Mouse (Mus musculus) heart, postnatal 0 days (tissue): Measurements from ENCODE around the gene Col28a1. TPM values are rescaled to one million over a fixed set of nuclear protein-coding genes. Genes with fewer than 3 reads are reported as not detected.

Experiments
- ATAC-seq: fragments of 200-750 bp; cut with Nextera tagmentation; 2 replicates; pipeline ENCODE4 v1.8.0; 2017; ENCODE audit warnings: low read depth, moderate number of reproducible peaks, moderate library complexity; ENCODE audit not compliant: insufficient read depth
- DNase-seq: peaks from one replicate; pipeline ENCODE4 v3.0.0-alpha.2; 2016; ENCODE audit warnings: low spot score
- H3K27ac ChIP-seq: fragments of 300-500 bp; sonication (generic); 2 replicates; pipeline ENCODE4 v1.5.1; 2014; ENCODE audit warnings: low read depth, mild to moderate bottlenecking
- H3K27me3 ChIP-seq: fragments of 300-500 bp; sonication (generic); 2 replicates; pipeline ENCODE4 v1.6.1; 2014; ENCODE audit warnings: low read length, mixed read lengths; ENCODE audit not compliant: control insufficient read depth, insufficient read depth
- H3K36me3 ChIP-seq: fragments of 300-500 bp; sonication (generic); replicated peaks from 2 replicates; pipeline ENCODE4 v1.6.1; 2014; ENCODE audit warnings: low read length, mixed read lengths; ENCODE audit not compliant: control insufficient read depth, insufficient read depth
- H3K4me1 ChIP-seq: fragments of 300-500 bp; sonication (generic); 2 replicates; pipeline ENCODE4 v1.6.1; 2014; ENCODE audit warnings: antibody characterized with exemption; ENCODE audit not compliant: control insufficient read depth, insufficient read depth
- H3K4me2 ChIP-seq: fragments of 300-500 bp; sonication (generic); 2 replicates; pipeline ENCODE4 v1.6.1; 2014; ENCODE audit warnings: low read depth, mild to moderate bottlenecking, low read length, moderate library complexity
- H3K4me3 ChIP-seq: fragments of 300-500 bp; sonication (generic); 2 replicates; pipeline ENCODE4 v1.5.1; 2014; ENCODE audit warnings: low read depth, low read length
- H3K9ac ChIP-seq: fragments of 300-500 bp; sonication (generic); replicated peaks from 2 replicates; pipeline ENCODE4 v1.6.1; 2014; ENCODE audit warnings: low read depth, low read length, mixed read lengths
- H3K9me3 ChIP-seq: fragments of 300-500 bp; sonication (generic); replicated peaks from 2 replicates; pipeline ENCODE4 v1.6.1; 2016; ENCODE audit warnings: low read length; ENCODE audit not compliant: control insufficient read depth
- CTCF ChIP-seq: IDR thresholded peaks from 2 replicates; pipeline ENCODE4 v1.5.1; 2016; ENCODE audit warnings: antibody characterized with exemption, control low read depth, low read depth
- EP300 ChIP-seq: IDR thresholded peaks from 2 replicates; pipeline ENCODE4 v1.6.1; 2016; ENCODE audit warnings: antibody characterized with exemption, low read depth
- WGBS: fragments of 180-500 bp; shearing (Covaris S2); extraction: QIAGEN DNeasy Blood & Tissue Kit; methylation state at CpG from one replicate; pipeline ENCODE4 v1.1.7; 2014; 5-methylcytosine and 5-hydroxymethylcytosine counted together
- polyA plus RNA-seq: library from polyadenylated mRNA; unstranded; fragments of >200 nt; fragmentation: Nextera tagmentation; extraction: Ambion mirVana; gene quantifications from 2 replicates; pipeline ENCODE4 v1.2.1, GENCODE M21; 2015
- total RNA-seq: library from RNA; depleted of rRNA; stranded (reverse); fragments of >200 nt; gene quantifications from 2 replicates; pipeline ENCODE4 v1.2.3, GENCODE M21; 2014; ENCODE audit warnings: low replicate concordance

Col28a1 gene
- total and polyA plus RNA-seq, 2 experiments from 2014 or later, result 0.20 TPM; not detected in 1

- no peak for TF ChIP-seq EP300
- TF ChIP-seq CTCF, result no peak
- H3K4me1 ChIP-seq, result no peaks in the 10 kb centered on the region
- WGBS, result 74% methylated on average over 7 of the region's 7 CpGs
Observed at GRCm38 (mm10) chr6:8059199-8059598, 133.2 kb downstream of the Col28a1 start.

GRCm38 (mm10) chr6:8048216-8048615 lies 144.2 kb downstream of the Col28a1 start:
- Histone ChIP-seq H3K4me2 (no peak overlapping the region), H3K36me3 (no peaks in the 10 kb centered on the region), H3K9ac (no peak overlapping the region), H3K4me1 (peaks cover 7% of the 10 kb centered on the region; the same call in 1 of the 2 replicates), H3K27ac (no peak overlapping the region), H3K27me3 (no peaks in the 10 kb centered on the region), H3K9me3 (no peaks in the 10 kb centered on the region), H3K4me3 (no peak overlapping the region)
- 71% methylated on average over 2 of the region's 2 CpGs for WGBS
- DNase-seq, result no peak
- ATAC-seq, result no peak
- TF ChIP-seq EP300 (no peak), CTCF (no peak)

More at GRCm38 (mm10) chr6:8059199-8059598, 133.2 kb downstream of the Col28a1 start:
- H3K4me2 ChIP-seq, result no peak overlapping the region
- no peaks in the 10 kb centered on the region for H3K9me3 ChIP-seq
- no peak overlapping the region for H3K9ac ChIP-seq
- no peaks in the 10 kb centered on the region for H3K36me3 ChIP-seq
- ATAC-seq (no peak), DNase-seq (no peak)
- H3K27ac ChIP-seq, result no peak overlapping the region
- H3K27me3 ChIP-seq, result no peaks in the 10 kb centered on the region
- no peak overlapping the region for H3K4me3 ChIP-seq

GRCm38 (mm10) chr6:8046446-8046845 lies 146.0 kb downstream of the Col28a1 start:
- no peak for DNase-seq
- ATAC-seq, result no peak
- TF ChIP-seq EP300, result no peak
- no peak for TF ChIP-seq CTCF

GRCm38 (mm10) chr6:8045825-8046224 lies 146.6 kb downstream of the Col28a1 start:
- H3K4me1 ChIP-seq, result peaks cover 7% of the 10 kb centered on the region; the same call in 1 of the 2 replicates
- no peak overlapping the region for H3K4me3 ChIP-seq
- DNase-seq (no peak), ATAC-seq (no peak)
- no peak overlapping the region for H3K4me2 ChIP-seq
- 82% methylated on average over 1 of the region's 1 CpGs for WGBS
- H3K36me3 ChIP-seq, result no peaks in the 10 kb centered on the region
- H3K27ac ChIP-seq, result no peak overlapping the region
- TF ChIP-seq EP300, result no peak
- no peak for TF ChIP-seq CTCF
- H3K27me3 ChIP-seq, result no peaks in the 10 kb centered on the region
- no peaks in the 10 kb centered on the region for H3K9me3 ChIP-seq
- no peak overlapping the region for H3K9ac ChIP-seq

More at GRCm38 (mm10) chr6:8046446-8046845, 146.0 kb downstream of the Col28a1 start:
- Histone ChIP-seq H3K27ac (no peak overlapping the region), H3K4me1 (peaks cover 7% of the 10 kb centered on the region; the same call in 1 of the 2 replicates), H3K4me3 (no peak overlapping the region), H3K9me3 (no peaks in the 10 kb centered on the region), H3K27me3 (no peaks in the 10 kb centered on the region), H3K9ac (no peak overlapping the region), H3K4me2 (no peak overlapping the region), H3K36me3 (no peaks in the 10 kb centered on the region)
- 51% methylated on average over 4 of the region's 4 CpGs for WGBS

- ATAC-seq (no peak), DNase-seq (no peak)
- Histone ChIP-seq H3K36me3 (no peaks in the 10 kb centered on the region), H3K9me3 (no peaks in the 10 kb centered on the region), H3K4me3 (no peak overlapping the region), H3K4me1 (no peaks in the 10 kb centered on the region), H3K27ac (no peak overlapping the region), H3K9ac (no peak overlapping the region), H3K27me3 (no peaks in the 10 kb centered on the region), H3K4me2 (no peak overlapping the region)
- TF ChIP-seq EP300, result no peak
- no peak for TF ChIP-seq CTCF
- 68% methylated on average over 4 of the region's 4 CpGs for WGBS
Observed at GRCm38 (mm10) chr6:8028711-8029110, 163.7 kb downstream of the Col28a1 start.

- TF ChIP-seq EP300 (no peak), CTCF (no peak)
Observed at GRCm38 (mm10) chr6:8025332-8026129, 166.9 kb downstream of the Col28a1 start.

More at GRCm38 (mm10) chr6:8025332-8026129, 166.9 kb downstream of the Col28a1 start:
- Histone ChIP-seq H3K9ac (no peak overlapping the region), H3K4me1 (no peaks in the 10 kb centered on the region), H3K27me3 (no peaks in the 10 kb centered on the region), H3K36me3 (no peaks in the 10 kb centered on the region), H3K4me3 (no peak overlapping the region), H3K27ac (no peak overlapping the region), H3K9me3 (no peaks in the 10 kb centered on the region), H3K4me2 (no peak overlapping the region)
- DNase-seq, result no peak
- WGBS, result 81% methylated on average over 7 of the region's 7 CpGs
- no peak for ATAC-seq
